Mouse (Mus musculus) stomach, postnatal 0 days (tissue): Measurements from ENCODE around the gene Mea1.

Experiments
- CTCF ChIP-seq: IDR thresholded peaks from 2 replicates; pipeline ENCODE4 v1.5.1; 2016; ENCODE audit warnings: antibody characterized with exemption, low read depth, mild to moderate bottlenecking, moderate library complexity
- EP300 ChIP-seq: optimal IDR thresholded peaks from 2 replicates; pipeline ENCODE3; 2016; ENCODE audit warnings: antibody characterized with exemption

DNA sequence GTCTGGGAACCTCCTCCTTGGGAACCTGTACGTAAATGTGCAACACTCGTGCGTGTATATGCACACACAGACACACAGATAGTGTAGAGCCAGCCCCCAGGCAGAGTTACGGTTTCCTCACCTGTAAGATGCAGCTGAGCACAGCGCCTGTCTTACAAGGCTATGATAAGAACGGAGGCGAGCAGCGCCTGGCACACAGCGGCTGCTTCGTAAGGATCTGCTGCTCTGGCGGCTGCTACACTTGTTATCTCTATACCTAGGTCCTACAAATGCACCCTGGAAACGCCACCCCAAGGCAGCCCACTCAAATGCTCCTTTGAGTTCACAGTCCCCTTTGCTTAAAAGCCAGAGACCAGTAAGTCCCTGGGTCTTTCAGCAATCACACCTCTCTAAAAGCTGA, 12.1 kb downstream of the Mea1 start:
- TF ChIP-seq CTCF (no peak), EP300 (no peak)
